Mouse (Mus musculus): ENCODE measurements around the gene Slc16a2.
"Not testable (repeated sequence)": the region's sequence is repeated elsewhere in the genome, so short reads cannot be mapped to it uniquely, and the experiment has no call there.

Slc16a2 gene

GRCm38 (mm10) chrX:103733091-103733490, 88.7 kb downstream of the Slc16a2 start:
- no peak for DNase-seq

GRCm38 (mm10) chrX:103732033-103732703, 89.6 kb downstream of the Slc16a2 start:
- DNase-seq: no peak

- DNase-seq: peak; percentile 79 to 84
Measured at GRCm38 (mm10) chrX:103722437-103722836, 99.3 kb downstream of the Slc16a2 start.

GRCm38 (mm10) chrX:103719618-103720185, 102.1 kb downstream of the Slc16a2 start:
- DNase-seq: peak in 1 of 2 experiments; percentile 39

GRCm38 (mm10) chrX:103712922-103713321, 108.9 kb downstream of the Slc16a2 start:
- peak in 1 of 2 experiments; percentile 41 for DNase-seq

- no peak for DNase-seq
Measured at GRCm38 (mm10) chrX:103709671-103710070, 112.1 kb downstream of the Slc16a2 start.

- peak; percentile 33 to 84 for DNase-seq
Measured at GRCm38 (mm10) chrX:103708592-103708991, 113.2 kb downstream of the Slc16a2 start.

GRCm38 (mm10) chrX:103704611-103705010, 117.2 kb downstream of the Slc16a2 start:
- no peak for DNase-seq

GRCm38 (mm10) chrX:103704024-103704423, 117.8 kb downstream of the Slc16a2 start:
- DNase-seq: peak in 1 of 2 experiments; percentile 24

- no peak for DNase-seq
Measured at GRCm38 (mm10) chrX:103697796-103698195, 124.0 kb downstream of the Slc16a2 start.

GRCm38 (mm10) chrX:103696081-103696519, 125.7 kb downstream of the Slc16a2 start:
- no peak for DNase-seq

- DNase-seq: peak; percentile 43 to 46
Measured at GRCm38 (mm10) chrX:103695165-103695996, 126.4 kb downstream of the Slc16a2 start.

GRCm38 (mm10) chrX:103694787-103695164, 127.0 kb downstream of the Slc16a2 start:
- no peak for DNase-seq

- DNase-seq: no peak
Measured at GRCm38 (mm10) chrX:103694381-103694780, 127.4 kb downstream of the Slc16a2 start.

GRCm38 (mm10) chrX:103692916-103693315, 128.9 kb downstream of the Slc16a2 start:
- peak; percentile 24 to 38 for DNase-seq

- no peak for DNase-seq
Measured at GRCm38 (mm10) chrX:103688551-103688950, 133.2 kb downstream of the Slc16a2 start.

GRCm38 (mm10) chrX:103674674-103675073, 147.1 kb downstream of the Slc16a2 start:
- peak in 1 of 2 experiments; percentile 44 for DNase-seq

GRCm38 (mm10) chrX:103673761-103674160, 148.0 kb downstream of the Slc16a2 start:
- DNase-seq: no peak

GRCm38 (mm10) chrX:103670245-103670644, 151.5 kb downstream of the Slc16a2 start:
- DNase-seq: no peak

- not testable (repeated sequence) for DNase-seq
Measured at GRCm38 (mm10) chrX:103664445-103664844, 157.3 kb downstream of the Slc16a2 start.

GRCm38 (mm10) chrX:103658985-103659384, 162.8 kb downstream of the Slc16a2 start:
- no peak for DNase-seq

GRCm38 (mm10) chrX:103653021-103653420, 168.8 kb downstream of the Slc16a2 start:
- peak; percentile 86 to 96 for DNase-seq

GRCm38 (mm10) chrX:103652048-103652447, 169.7 kb downstream of the Slc16a2 start:
- DNase-seq: no peak
